Mouse (Mus musculus): ENCODE results near the gene Styx.

Styx gene

GRCm38 (mm10) chr14:45422371-45422770, 71.5 kb downstream of the Styx start:
- in situ Hi-C loops (cut with MboI; ENCODE audit: low pct_unique_long_range_greater_than_20kb in 1 of 2, low sequenced_read_pairs in 2 of 2, unreplicated experiment in 1 of 2), result loop anchor here (10.0 to 25.0 kb wide), 2 partner anchors 122 to 365 kb away; no protein-coding TSS in a partner anchor

- in situ Hi-C loops (cut with MboI; ENCODE audit: low pct_unique_long_range_greater_than_20kb in 1 of 2, low sequenced_read_pairs in 2 of 2, unreplicated experiment in 1 of 2), result loop anchor here (10.0 to 25.0 kb wide), 2 partner anchors 122 to 364 kb away; no protein-coding TSS in a partner anchor
Observed at GRCm38 (mm10) chr14:45423220-45423619, 72.3 kb downstream of the Styx start.

- in situ Hi-C loops (cut with MboI; ENCODE audit: low pct_unique_long_range_greater_than_20kb in 1 of 2, low sequenced_read_pairs in 2 of 2, unreplicated experiment in 1 of 2), result no loop called here
Observed at GRCm38 (mm10) chr14:45430066-45430842, 79.4 kb downstream of the Styx start.

- in situ Hi-C loops (cut with MboI; ENCODE audit: low pct_unique_long_range_greater_than_20kb in 1 of 2, low sequenced_read_pairs in 2 of 2, unreplicated experiment in 1 of 2), result no loop called here
Observed at GRCm38 (mm10) chr14:45432003-45432402, 81.1 kb downstream of the Styx start.

GRCm38 (mm10) chr14:45434220-45434619, 83.3 kb downstream of the Styx start:
- in situ Hi-C loops (cut with MboI; ENCODE audit: low pct_unique_long_range_greater_than_20kb in 1 of 2, low sequenced_read_pairs in 2 of 2, unreplicated experiment in 1 of 2), result no loop called here

GRCm38 (mm10) chr14:45438250-45438930, 87.5 kb downstream of the Styx start:
- in situ Hi-C loops (cut with MboI; ENCODE audit: low pct_unique_long_range_greater_than_20kb in 1 of 2, low sequenced_read_pairs in 2 of 2, unreplicated experiment in 1 of 2), result no loop called here

GRCm38 (mm10) chr14:45438931-45439275, 88.0 kb downstream of the Styx start:
- in situ Hi-C loops (cut with MboI; ENCODE audit: low pct_unique_long_range_greater_than_20kb in 1 of 2, low sequenced_read_pairs in 2 of 2, unreplicated experiment in 1 of 2), result no loop called here

- in situ Hi-C loops (cut with MboI; ENCODE audit: low pct_unique_long_range_greater_than_20kb in 1 of 2, low sequenced_read_pairs in 2 of 2, unreplicated experiment in 1 of 2), result no loop called here
Observed at GRCm38 (mm10) chr14:45439387-45439786, 88.5 kb downstream of the Styx start.

GRCm38 (mm10) chr14:45441291-45441690, 90.4 kb downstream of the Styx start:
- in situ Hi-C loops (cut with MboI; ENCODE audit: low pct_unique_long_range_greater_than_20kb in 1 of 2, low sequenced_read_pairs in 2 of 2, unreplicated experiment in 1 of 2), result no loop called here

- in situ Hi-C loops (cut with MboI; ENCODE audit: low pct_unique_long_range_greater_than_20kb in 1 of 2, low sequenced_read_pairs in 2 of 2, unreplicated experiment in 1 of 2), result no loop called here
Observed at GRCm38 (mm10) chr14:45442781-45443560, 92.1 kb downstream of the Styx start.

- in situ Hi-C loops (cut with MboI; ENCODE audit: low pct_unique_long_range_greater_than_20kb in 1 of 2, low sequenced_read_pairs in 2 of 2, unreplicated experiment in 1 of 2), result no loop called here
Observed at GRCm38 (mm10) chr14:45444870-45445269, 94.0 kb downstream of the Styx start.

- in situ Hi-C loops (cut with MboI; ENCODE audit: low pct_unique_long_range_greater_than_20kb in 1 of 2, low sequenced_read_pairs in 2 of 2, unreplicated experiment in 1 of 2), result no loop called here
Observed at GRCm38 (mm10) chr14:45445445-45445844, 94.6 kb downstream of the Styx start.

GRCm38 (mm10) chr14:45446777-45447176, 95.9 kb downstream of the Styx start:
- in situ Hi-C loops (cut with MboI; ENCODE audit: low pct_unique_long_range_greater_than_20kb in 1 of 2, low sequenced_read_pairs in 2 of 2, unreplicated experiment in 1 of 2), result no loop called here

- in situ Hi-C loops (cut with MboI; ENCODE audit: low pct_unique_long_range_greater_than_20kb in 1 of 2, low sequenced_read_pairs in 2 of 2, unreplicated experiment in 1 of 2), result no loop called here
Observed at GRCm38 (mm10) chr14:45451090-45451489, 100.2 kb downstream of the Styx start.

- in situ Hi-C loops (cut with MboI; ENCODE audit: low pct_unique_long_range_greater_than_20kb in 1 of 2, low sequenced_read_pairs in 2 of 2, unreplicated experiment in 1 of 2), result no loop called here
Observed at GRCm38 (mm10) chr14:45452148-45452547, 101.3 kb downstream of the Styx start.

GRCm38 (mm10) chr14:45452861-45453512, 102.1 kb downstream of the Styx start:
- in situ Hi-C loops (cut with MboI; ENCODE audit: low pct_unique_long_range_greater_than_20kb in 1 of 2, low sequenced_read_pairs in 2 of 2, unreplicated experiment in 1 of 2), result no loop called here

- in situ Hi-C loops (cut with MboI; ENCODE audit: low pct_unique_long_range_greater_than_20kb in 1 of 2, low sequenced_read_pairs in 2 of 2, unreplicated experiment in 1 of 2), result no loop called here
Observed at GRCm38 (mm10) chr14:45453538-45454233, 102.8 kb downstream of the Styx start.

Measured in mouse embryonic stem cell (cell line).